Mouse (Mus musculus): ENCODE measurements around the gene Kcnj14.

Kcnj14 gene

DNA sequence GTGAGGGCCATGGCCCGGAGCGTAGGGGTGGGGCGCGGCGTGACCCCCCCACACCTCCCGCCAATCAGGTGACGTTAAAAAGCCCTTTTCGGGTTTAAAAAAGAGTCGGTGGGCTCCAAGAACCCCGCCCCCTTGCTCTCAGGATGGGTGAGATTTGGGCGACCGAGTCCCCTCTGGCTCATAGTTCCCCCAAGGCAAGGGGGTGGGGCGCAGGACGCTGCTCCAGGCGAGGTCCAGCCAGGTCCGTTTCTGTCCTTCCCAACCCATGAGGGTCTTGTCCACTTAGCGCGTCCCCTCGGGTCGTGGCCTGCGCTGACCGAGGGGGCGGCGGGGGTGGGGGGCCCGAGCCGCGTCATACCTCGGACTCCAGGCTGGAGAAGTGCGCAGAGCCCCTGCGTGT, 7.8 kb upstream of the Kcnj14 start:
- no peak for DNase-seq (ENCODE audit: low spot score)

- no peak for DNase-seq (ENCODE audit: low spot score)
Measured at GRCm38 (mm10) chr7:45831128-45831525, 6.5 kb upstream of the Kcnj14 start.

DNA sequence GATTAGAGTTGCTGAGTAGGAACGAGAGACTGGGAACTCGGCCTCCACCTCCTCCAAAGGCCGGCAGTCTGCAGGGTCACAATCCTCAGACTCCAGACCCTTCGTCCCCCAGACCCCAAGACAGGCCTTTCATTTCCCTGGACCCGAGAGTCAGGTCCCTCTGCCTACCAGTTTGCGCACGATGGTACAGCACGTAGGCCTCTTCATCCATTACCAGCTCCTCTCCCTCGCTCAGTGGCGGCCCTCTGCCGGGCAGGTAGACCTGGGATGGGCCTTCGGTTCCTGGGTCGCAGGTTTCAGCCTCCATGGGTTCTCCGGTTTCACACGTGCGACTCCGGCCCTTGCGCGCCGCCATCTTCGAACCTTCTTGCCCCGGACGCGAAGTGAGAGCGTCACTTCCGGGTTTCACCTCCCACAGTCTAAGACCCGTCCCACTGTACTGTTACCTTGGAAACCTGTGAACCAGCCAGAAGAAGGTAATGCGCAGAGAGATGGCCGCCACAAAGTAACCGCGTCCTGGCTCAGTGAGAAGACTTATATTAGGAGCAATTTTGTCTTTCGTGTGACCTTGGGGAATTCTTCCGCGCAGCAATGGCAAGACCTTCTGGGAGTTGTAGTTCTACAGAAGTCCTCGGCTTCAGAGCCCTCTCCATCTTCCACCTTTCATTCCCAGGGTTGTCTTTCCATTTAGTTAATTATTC, 6.0 kb upstream of the Kcnj14 start, which contains the start of gene Grwd1:
Grwd1 (minus strand) TSS at position 518 of the 701 bp plus-strand sequence.
- peak; percentile 80 for DNase-seq (ENCODE audit: low spot score)

GRCm38 (mm10) chr7:45826631-45827030, 2.0 kb upstream of the Kcnj14 start:
- no peak for DNase-seq (ENCODE audit: low spot score)

DNA sequence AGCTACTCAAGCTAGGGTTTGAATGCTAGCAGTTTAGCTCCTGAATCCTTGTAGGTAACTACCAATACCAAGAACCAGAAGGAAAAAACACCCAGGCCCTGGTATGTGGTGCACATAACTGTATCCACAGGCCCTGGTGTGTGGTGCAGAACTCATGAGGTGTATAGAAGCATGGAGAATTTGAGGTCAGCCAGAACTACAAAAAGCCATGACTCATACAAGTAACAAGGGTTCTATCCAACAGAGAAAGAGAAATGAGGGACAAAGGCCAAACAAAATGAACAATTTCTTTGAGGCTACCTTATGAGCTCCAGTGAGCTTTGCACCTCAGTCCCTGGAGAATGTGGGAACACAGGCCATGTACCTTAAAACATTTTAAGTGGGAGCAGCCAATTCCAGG, 3.7 kb downstream of the Kcnj14 start:
- no peak for DNase-seq (ENCODE audit: low spot score)

DNA sequence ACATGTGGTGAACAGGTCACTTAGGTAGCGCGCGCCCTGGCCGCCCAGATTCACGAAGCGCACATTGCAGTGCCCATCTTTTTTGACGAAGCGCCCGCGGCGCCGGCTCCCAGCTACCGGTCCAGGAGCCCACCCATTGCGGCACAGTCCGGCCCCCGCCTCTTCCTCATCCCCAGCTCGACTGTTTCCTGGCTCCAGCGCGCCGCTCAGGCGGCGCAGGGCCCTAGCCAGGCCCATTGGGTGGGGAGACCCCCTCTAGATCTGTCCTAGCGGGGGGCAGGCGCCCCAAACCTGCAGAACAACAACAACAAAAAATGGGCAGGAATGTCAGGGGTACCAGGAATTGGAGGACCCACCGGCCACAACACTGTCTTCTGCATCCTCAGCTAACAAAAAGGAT, 4.7 kb downstream of the Kcnj14 start:
- DNase-seq (ENCODE audit: low spot score) = no peak

DNA sequence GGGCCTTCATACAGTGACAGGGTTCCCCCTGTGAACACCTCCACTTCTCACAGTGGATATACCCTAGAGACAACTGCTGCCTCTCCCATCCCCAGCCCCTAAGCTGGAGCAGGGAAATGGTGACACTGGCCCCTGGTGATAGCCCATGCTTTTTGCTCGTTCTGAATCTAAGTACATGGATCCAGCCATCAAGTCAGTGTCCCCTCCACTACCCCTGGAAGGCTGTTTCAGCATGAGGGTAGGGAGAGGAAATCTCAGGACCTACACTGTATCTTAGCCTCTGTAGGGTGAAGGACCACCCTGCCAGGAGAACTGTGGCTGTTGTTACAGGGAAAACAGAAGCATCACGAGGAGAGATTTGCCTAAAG, 8.6 kb downstream of the Kcnj14 start:
- DNase-seq (ENCODE audit: low spot score) = no peak

DNA sequence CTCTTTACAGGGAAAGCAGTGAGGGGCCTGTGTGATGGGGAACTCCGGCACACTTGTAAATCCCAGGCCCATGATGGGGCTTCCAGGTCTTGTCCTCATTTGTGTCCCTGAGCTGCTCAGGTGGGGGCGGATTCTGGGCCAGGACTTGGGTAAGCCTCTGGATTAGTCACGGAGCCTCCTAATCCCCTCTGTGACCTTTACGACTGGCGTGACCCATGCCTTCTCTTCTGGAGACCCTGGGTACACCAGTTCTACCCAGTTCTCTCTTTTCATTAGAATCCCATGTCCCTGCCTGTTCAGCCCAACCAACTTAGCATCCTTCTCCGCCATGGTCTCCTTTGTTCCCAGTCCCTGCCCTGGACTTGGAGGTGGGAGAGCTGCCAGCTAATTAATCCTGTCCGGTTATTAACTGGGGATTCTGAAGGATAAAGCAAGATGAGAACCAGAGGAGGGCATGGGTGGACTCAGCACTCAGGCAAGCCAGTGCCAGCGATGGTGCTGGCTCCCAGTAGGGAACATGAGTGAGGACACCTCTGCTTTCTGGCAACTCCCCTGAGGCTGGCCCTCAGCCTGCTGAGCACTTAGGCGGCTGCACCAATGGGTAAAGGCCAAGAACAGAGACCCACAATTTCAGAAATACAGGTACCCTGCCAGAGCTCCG, 9.1 kb downstream of the Kcnj14 start:
- no peak for DNase-seq (ENCODE audit: low spot score)

GRCm38 (mm10) chr7:45814841-45815240, 9.7 kb downstream of the Kcnj14 start:
- DNase-seq (ENCODE audit: low spot score) = no peak

DNA sequence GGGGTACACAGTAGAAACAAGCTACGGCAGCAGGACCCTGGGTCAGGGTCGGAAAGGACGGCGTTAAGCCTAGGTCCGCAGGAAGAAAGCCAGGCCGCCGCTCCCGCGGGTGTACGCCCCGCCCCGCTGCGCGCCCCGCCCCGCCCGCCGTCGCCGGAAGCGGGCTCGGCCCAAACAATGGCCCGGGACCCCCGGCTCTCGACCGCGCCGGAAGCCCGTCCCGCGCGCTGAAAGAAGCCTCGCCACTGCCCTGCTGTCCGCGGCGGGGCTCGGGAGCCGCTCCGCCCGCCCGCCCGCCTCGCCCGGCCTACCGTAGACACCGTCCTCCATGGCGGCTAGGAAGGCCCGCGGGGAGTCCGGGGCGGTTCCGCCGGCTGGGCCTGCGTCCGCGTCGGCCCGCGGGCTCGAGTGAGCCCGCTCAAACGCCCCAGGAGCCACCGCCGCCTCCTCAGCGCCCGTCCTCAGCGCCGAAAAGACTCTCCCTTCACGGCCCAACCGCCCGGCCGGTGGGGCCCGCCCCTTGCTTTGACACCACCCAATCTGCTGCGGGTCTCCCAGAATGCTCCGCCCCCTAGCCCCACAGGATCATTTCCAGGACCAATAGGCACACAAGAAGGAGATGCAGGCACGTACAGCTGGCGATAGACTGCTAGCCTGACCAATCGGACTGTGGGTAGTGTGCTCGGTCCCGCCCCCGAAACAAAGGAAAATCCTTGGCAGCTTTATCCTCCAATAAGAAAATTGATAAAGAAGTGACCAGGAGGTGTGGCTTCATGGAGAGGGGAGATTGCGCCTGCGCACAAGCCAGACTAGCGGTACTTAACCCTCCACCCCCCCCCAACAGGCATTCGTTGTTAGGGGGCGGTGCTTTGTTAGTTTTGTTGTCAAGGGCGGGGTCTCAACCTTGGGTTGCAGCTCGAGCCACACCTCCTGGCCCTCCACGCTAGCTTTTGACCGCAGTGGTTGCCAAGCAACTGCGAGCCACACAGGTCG, 10.5 kb downstream of the Kcnj14 start, which contains the start of gene Cyth2:
Cyth2 (minus strand) TSS at position 795 of the 993 bp plus-strand sequence.
- DNase-seq (ENCODE audit: low spot score) = peak; percentile 97

DNA sequence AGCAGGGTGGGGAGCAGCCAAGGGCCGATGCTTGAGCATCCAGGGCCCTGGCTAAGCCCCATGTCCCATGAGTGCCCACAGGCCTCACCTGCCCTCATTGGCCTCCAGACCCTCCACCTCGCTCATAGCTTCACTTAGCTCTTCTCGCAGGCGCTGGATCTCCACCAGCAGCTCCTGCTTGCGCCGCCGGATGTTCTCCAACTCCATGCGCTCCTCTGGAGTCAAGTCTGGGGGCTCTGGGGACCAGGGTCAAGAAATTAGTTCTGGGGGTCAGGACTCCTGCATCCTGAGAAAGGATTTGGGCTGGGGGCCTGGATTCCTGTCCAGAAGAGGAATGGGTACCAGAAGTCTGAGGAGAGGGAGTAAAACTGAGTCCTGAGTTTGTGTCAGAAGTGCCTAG, 11.7 kb downstream of the Kcnj14 start:
- DNase-seq (ENCODE audit: low spot score) = no peak

DNA sequence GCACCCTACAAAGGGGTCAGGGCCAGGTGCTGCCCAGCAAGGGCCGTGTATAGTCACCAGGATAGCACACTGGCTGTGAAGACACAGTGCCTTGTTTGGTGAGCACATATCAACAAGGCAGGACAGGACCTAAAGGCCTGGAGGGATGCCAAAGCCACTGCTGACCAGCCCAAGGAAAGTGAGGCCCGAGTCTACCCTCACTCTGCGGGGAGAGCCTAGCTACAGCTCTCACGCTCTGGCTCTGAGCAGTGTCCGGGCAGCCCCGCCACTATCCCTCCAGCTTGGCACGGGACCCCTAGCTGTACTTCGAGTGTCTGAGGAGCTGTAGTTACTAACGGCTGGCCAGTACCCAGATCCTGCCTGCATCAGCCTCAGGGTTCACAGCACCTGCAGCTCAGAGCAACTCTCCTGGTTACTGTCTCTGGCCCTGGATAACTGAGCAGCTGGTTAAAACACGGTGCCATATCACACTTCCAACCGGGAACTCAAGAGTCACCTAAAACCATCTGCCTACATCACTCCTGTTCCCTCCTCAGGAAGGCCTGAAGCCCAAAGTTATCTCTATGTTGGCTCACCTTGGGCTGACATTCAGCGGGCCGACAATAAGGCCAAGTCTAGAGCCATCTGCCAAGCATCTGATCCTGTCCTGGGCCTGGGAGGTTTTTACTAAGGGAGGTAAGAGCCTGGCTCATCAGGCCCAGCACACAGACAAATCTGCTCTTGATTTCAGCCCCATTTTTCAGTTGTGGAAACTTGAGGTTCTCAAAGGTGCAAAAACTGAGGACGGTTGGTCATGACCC, 15.1 kb downstream of the Kcnj14 start:
- DNase-seq (ENCODE audit: low spot score) = no peak

DNA sequence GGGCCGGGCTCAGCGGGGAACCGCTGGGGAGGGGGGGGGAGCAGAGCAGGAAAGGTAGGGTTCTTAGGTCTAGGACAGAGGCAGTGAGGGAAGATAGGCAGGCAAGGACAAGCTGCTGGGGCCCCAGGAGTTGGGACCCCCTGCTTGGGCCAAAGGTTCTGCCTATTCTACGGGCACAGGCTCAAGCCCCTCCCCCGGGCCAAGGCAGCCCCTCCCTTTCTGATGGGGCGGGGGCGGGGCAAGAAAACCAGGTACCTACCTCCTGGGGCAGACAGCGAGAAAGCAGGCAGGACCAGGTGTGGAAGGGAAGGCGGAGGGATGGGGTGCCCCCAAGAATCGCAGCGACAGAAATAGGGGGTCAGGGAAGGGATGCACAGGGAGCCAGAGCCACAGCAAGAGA, 16.1 kb downstream of the Kcnj14 start:
- no peak for DNase-seq (ENCODE audit: low spot score)

- DNase-seq (ENCODE audit: low spot score) = no peak
Measured at GRCm38 (mm10) chr7:45805941-45806340, 18.6 kb downstream of the Kcnj14 start.

DNA sequence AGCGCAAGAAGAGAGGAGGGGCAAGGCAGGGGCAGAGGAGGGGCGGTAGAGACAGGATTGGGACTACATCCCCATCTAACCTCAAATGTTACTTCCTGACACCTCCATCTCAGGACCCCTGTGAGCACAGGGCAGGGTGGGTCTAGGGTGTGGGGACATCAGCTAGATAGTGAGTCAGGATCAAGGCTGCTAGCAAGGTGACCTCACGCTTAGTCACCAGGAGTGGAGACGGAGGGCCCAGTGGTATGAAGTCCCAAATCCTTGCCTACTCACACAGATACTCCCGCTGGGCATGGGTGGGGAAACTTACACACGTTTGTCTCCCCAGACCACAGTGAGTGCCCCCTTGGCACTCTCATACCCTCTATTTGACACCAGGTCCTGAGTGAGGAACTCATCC, 22.0 kb downstream of the Kcnj14 start:
- DNase-seq (ENCODE audit: low spot score) = no peak

GRCm38 (mm10) chr7:45801348-45801747, 23.2 kb downstream of the Kcnj14 start:
- DNase-seq (ENCODE audit: low spot score) = peak; percentile 89

DNA sequence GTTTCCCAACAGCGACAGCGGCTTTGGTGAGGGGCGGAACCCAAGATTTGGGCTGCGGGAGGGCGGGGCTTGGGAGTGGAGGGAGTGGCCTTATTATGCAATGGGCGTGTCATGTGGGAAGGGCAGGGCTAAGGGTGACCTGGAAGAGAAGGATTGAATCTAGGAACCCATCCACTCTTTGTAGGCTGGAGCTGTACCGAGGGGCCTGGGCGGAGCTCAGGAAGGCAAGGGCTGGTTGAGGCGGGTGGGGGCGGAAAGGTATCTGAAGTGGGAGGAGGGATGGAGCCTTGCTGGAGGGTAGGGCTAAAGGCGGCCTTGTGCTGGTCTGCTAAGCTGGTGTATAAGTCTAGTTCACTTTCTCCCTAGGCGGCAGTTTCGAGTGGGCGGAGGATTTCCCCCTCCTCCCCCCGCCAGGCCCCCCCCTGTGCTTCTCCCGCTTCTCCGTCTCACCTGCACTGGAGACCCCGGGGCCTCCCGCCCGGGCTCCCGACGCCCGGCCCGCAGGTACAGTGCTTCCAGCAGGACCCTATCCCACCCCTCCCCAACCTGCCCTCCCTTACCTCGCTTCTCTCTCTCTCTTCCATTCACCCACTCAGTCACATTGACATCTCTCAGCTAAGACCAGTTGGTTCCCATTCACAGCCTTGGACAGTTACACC, 23.9 kb downstream of the Kcnj14 start:
- no peak for DNase-seq (ENCODE audit: low spot score)

DNA sequence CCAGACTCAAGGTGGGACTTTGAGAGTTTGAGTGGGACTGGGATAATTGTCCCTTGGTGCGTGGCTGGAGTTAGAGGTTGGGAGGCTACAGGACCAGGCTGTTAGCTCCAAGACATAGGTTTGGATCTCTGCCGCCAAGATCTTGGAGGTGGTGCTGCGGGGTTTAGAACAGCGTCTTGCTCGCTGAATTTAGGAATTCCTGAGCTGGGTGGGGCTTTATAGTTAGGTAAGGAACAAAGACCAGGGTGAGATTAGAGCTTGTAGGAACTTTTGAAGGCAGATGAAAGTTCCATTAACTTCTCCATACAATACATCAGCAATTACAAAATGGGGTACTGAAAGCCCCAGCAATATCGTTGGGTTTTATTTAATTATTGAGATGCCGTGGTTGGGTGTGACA, 24.6 kb downstream of the Kcnj14 start:
- DNase-seq (ENCODE audit: low spot score) = no peak

DNA sequence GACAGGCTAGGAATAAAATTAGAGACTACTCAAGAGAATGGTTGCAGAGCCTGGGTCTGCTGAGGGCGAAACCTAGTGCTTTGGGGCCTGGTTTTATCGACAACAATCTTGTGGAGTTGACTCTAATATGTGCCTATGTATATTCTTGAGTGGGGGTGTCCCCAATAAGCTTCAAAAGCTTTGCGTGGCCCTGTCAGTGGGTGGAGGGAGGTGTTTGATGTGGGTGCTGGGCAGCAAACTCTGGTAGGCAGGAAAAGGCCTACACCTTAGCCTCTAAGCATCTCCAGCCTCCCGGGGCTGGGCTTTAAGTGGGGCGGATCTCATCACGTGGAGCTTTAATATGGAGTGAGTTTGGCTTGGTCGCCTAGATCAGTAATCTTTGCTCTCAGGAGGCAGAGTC, 25.7 kb downstream of the Kcnj14 start:
- no peak for DNase-seq (ENCODE audit: low spot score)

- DNase-seq (ENCODE audit: low spot score) = no peak
Measured at GRCm38 (mm10) chr7:45798511-45798836, 26.1 kb downstream of the Kcnj14 start.

All from ovary, postnatal 36 days (tissue).